Mouse (Mus musculus) layer of hippocampus, postnatal 14 days (tissue): ENCODE results near the gene Asf1b. TPM values are rescaled to one million over a fixed set of nuclear protein-coding genes. Genes with fewer than 3 reads are reported as not detected.
A peak's percentile ranks its signal among the peaks of the same experiment; 100 is the strongest.
"Not testable (repeated sequence)": the region's sequence is repeated elsewhere in the genome, so short reads cannot be mapped to it uniquely, and the experiment has no call there.

Experiments
- DNase-seq, 2 experiments: peaks; one replicate each; pipeline ENCODE4 v3.0.0; 2021 to 2022; ENCODE audit warnings: low spot score in 2 of 2, mixed read lengths in 1 of 2
- total RNA-seq, 2 experiments: library from RNA; stranded (reverse); gene quantifications; 2 replicates each; pipeline ENCODE4 v1.2.3; 2021

Asf1b gene
- total RNA-seq, 2 experiments from 2014 or later = 1.1 TPM

DNA sequence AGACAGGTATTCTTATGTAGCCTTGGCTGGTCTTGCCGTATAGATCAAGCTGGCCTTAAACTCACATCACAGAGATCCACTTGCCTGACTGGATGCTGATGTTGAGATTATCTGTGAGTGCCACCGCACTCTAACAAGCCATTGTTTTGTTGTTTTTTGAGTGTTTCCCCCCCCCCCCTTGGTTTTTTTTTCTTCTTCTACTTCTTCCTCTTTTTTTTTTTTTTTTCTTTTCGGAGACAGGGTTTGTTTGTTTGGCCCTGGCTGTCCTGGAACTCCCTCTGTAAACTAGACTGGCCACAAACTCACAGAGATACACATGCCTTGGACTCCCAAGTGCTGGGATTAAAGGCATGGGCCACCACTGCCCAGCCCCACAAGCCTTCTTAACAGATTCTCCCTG is 38.7 kb downstream of the Asf1b start:
- no peak for DNase-seq

DNA sequence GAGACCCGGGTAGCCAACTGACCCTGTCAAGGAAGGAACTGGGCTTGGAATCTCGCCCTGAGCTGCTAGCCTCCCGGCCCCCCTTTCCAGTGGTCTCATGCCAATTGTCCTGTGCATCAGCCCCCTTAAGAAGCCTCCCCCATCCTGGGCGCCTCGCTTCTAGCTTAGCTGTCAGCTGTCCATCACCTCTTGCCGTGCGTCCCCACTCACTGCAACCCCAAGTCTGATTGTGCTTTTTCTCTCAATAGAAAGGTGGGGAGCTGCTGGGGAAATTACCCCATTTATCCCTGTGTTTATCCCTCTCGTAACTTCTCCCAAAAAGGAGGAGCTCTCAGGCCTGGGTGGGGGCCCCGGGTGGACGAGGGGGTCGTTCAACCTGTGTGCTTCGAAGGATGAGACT is 40.7 kb downstream of the Asf1b start:
- no peak for DNase-seq

DNA sequence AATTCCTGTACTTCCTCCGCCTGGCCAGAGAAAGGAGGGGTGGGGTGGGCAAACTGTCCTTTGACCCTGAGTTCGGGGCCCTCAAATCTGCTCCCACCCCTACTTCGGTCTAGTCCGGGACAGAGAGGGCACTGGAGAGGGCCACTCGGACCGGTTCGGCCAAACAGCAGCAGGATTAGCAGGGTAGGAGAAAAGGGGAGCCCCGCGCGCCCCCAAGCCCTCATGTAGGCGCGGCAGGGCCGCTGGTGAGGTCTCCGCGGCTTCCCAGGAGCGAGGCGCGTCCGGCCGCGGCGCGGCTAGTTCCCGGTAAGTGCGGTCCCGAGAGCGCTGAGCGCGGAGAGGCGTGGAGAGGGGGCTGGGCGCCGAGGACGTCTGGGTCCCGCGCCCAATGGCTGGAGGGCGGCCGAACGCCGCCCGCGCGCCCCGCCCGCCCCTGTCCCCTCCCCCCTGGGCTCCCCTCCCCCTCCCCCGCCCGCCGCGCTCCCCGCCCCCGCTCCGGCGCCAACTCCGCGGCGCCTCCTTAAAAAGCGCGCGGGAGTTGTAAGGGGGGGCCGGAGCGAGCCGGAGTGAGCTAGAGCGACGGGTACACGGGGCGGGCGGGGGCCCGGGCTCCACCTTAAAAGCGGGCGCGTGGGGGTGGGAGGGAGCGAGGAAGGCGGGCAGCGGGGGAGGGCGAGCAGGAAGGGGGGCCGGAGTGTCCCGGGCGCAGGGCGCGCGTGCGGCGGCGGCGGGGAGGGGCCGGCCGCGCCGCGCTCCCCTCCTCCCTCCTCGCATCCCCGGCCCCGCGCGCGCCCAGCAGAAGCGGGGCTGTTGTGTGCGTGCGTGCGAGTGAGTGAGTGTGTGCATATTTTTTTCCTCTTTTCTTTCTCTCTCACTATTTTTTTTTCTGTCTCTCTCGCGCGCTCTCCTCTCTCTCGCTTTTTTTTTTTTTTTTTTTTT is 41.5 kb downstream of the Asf1b start:
- peak; percentile 66 to 78 for DNase-seq

DNA sequence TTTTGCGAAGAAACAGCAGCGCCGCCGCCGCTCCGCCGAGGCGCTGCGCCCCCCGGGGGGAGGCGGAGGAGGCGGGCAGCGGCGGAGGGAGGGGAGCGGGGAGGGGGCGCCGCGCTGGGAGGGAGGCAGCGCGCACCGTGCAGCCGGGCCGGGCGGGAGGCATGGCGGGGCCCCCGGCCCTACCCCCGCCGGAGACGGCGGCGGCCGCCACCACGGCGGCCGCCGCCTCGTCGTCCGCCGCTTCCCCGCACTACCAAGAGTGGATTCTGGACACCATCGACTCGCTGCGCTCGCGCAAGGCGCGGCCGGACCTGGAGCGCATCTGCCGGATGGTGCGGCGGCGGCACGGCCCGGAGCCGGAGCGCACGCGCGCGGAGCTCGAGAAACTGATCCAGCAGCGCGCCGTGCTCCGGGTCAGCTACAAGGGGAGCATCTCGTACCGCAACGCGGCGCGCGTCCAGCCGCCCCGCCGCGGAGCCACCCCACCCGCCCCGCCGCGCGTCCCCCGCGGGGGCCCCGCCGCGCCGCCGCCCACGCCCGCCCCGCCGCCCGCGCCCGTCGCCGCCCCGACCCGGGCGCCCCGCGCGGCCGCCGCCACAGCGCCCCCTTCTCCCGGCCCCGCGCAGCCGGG is 42.3 kb downstream of the Asf1b start, which contains the start of gene Samd1:
Samd1 (plus strand) TSS at position 162 of the 631 bp plus-strand sequence.
- peak in 1 of 2 experiments; percentile 52 for DNase-seq

DNA sequence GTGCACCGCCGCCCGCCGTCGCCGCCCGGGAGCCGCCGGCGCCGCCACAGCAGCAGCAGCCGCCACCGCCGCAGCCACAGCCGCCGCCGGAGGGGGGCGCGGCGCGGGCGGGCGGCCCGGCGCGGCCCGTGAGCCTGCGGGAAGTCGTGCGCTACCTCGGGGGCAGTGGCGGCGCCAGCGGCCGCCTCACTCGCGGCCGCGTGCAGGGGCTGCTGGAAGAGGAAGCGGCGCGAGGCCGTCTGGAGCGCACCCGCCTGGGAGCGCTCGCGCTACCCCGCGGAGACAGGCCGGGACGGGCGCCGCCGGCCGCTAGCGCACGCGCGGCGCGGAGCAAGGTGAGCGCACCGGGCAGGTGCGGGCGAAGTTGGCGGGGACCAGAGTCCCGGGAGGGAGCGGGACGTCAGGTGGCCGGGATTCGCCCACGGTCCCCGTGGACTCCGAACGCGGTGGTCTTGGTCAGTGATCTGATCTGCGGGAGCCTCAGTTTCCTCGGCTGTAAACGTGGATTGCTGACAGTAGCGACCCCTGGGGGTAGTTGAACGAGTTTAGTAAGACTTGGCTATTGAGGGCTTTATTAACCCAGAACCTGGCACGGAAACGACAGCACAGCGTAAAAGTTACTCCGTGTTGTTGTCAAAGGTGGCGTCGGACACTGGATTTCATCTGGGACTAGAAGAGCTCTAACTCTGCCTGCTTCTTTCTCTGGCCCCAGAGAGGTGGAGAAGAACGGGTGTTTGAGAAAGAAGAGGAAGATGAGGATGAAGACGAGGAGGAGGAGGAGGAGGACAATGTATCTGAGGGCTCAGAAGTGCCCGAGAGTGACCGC is 43.1 kb downstream of the Asf1b start:
- peak; percentile 54 to 68 for DNase-seq

DNA sequence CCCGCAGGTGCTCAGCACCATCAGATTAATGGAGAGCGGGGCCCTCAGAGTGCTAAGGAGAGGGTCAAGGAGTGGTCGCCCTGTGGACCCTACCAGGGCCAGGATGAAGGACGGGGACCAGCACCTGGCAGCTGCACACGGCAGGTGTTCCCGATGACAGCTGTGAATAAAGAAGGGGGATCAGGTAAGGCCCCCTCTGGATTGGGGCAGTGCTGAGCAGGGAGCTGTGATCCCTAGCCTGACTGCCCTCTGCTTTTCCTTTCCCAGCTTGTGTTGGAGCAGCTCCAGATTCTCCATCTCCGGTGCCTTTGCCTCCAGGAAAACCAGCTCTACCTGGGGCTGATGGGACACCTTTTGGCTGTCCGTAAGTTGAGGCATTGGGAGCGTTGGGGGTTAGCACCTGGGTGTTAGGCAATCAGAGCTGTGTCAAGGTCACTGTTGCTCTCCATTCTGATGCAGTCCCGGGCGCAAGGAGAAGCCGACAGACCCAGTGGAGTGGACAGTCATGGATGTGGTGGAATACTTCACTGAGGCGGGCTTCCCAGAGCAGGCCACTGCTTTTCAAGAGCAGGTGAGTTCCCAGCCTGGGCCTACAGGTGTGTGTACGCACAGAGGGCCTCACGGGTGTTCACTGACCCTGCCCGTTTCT is 43.9 kb downstream of the Asf1b start:
- no peak for DNase-seq

DNA sequence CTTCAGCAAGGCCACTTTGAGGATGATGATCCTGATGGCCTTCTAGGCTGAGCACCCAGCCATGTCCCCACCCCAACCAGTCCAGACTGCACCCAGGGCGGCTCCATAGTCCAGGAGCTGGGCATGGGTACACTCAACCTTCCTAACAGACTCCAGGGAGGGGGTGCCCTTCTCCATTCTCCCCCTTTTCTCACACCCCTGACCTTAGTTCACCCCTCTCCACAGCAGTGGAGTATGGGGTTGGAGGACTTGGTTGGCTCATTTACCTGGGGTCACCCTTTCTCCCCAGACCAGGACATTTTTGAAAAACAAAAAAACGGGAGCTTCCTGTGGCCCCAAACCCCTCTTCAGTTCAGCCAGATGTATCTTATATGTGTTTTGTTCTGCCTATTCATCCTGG is 44.5 kb downstream of the Asf1b start:
- no peak for DNase-seq

DNA sequence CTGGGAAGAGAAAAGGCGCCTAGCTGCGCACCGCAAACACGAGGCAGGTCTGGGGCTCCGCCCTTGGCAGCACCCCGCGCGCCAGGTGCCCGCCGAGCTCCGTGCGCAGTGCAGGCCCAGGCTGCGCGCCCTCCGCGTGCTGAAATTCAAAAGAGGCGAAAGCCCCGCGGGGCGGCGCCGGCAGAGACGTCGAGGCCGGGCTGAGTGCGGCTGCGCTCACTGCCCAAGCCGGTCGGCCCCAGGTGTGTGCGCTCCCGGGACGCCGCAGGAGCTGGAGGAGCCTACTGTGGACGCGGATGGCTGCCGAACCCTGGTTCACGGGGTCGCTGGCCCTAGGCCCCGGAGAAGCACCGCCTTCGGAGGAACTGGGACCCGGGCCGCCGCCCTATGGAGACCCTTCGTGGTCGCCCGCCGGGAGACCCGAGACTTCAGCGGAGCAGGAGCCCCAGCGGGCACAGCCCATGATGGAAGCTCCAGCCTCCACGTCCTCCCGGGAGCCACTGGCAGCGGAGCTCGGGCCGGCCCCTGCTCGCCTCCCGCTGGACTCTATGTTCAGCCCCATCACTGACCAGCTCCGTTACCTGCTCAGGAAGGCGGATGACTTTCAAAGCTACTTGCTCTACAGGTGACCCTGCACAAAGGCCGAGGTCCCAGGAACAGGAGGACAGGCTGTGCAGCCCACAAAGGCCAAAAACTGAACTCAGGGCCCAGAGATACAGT is 46.1 kb downstream of the Asf1b start, which contains the start of gene 1700067K01Rik:
1700067K01Rik (plus strand) TSS at position 222 of the 720 bp plus-strand sequence.
- no peak for DNase-seq

DNA sequence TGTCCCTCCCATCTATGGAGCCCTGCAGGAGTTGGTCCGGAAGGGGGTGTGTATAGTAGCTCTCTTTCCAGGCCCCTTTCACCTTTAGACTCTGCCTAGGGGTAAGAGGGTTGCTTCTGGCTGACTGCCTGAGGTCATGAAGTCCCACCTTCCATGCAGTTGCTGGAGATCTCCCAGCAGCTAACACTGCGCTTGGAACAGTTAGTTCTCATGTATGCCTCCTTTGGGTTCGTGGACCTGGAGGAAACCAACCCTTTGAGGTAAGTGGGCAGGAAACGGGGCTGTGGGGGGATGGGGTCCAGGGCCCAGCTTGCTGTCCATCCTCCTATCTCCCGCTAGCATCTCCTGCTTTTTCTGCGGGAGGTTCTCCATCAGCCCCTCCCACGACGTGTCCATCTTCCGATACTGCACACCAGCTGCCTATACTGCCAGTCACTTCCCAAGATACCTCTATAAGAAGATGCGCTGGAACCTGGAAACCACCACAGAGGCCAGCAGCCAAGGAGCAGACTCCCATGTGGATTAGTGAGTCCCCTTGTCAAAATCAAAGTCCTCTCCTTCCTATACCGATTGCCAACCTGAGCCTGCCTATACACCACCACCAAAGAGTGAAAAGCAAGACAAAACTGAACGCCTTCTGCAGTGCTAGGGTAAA is 47.8 kb downstream of the Asf1b start:
- DNase-seq = no peak

DNA sequence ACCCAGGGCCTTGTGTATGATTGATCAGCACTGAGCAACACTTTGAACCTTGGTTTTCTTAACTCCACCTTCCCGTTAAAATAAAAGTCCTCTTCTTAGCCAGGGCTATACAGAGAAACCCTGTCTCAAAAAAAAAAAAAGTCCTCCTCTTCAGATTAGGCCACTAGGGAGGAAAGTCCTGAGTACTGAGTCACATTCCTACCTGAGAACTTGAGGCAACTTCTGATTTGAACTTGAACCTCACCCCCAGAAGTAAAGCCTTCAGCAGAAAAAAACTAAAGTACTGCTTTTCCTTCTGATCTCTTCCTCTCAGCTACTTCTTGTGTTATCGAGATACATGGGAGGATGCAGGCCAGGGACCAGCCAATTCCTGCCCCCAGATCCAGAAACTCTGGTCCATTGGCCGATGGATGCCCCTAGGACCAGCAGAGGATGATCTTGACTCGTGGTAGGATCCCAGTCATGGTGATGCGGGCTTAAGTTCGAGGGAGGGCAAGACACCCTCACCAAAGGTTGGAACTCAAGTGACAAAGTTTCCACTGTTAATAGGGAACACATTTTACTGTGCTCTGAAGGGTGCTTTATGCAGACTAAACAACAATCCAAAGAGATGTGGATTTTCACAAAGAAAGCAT is 48.4 kb downstream of the Asf1b start:
- no peak for DNase-seq

DNA sequence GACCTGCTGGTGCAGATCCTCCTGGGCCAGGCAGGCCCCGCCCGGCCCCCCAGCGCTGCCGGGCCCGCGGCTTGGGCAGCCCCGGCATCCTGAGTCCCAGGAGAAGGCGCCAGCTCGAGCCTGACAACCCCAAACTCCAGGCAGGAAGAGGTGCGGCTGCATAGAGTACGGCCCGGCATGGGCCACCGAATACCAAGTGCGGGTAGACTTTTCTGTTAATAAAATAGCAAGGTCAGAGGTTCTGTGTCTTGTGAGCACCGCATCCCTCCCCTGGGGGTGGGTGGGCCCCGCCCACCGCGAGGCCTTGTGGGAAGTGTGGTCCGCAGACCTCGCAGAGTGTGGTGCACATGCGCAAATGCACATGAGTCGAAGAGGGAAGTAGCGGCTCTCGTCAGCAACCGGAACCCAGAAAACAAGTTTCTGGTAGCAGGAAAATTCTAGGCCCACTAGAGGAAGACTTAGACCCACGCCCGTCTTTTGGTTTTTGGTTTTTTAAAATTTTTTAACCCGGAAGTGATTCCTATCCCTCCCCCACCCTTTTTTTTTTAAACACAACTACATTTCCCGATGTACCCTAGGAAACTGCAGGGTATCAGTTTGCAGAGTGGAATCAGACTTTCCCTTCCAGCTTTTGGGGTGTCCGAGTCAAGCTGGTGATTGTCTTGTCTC is 49.4 kb downstream of the Asf1b start:
- DNase-seq = peak; percentile 93

DNA sequence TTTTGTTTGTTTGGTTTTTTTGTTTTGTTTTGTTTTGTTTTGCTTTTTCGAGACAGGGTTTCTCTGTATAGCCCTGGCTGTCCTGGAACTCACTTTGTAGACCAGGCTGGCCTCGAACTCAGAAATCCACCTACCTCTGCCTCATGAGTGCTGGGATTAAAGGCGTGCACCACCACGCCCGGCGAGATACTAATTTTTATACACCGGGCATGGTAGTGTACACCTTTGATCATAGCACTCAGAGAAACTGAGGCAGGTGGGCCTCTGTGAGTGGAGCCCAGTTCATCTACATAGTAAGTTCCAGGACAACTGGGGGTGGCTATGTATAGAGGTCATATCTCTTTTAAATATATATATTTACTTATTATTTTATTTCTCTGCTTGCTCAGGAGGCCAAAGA is 50.2 kb downstream of the Asf1b start:
- DNase-seq = not testable (repeated sequence)

DNA sequence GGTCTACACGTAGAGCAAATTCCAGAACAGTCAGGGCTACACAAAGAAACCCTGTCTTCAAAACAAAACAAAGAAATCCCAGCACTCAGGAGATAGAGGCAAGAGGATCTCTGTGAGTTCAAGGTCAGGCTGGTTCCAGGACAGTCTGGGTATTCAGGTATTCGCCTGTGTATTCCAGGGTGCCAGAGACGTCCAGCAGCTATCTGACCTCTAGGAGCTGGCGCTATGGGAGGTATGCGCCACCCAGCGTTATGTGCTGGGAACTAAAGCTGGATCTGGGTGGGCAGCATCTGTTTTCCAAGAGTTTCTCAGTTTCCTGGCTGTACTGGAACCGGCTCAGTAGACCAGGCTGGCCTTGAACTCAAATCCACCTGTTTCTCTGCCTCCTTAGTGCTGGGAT is 53.1 kb downstream of the Asf1b start:
- DNase-seq = no peak

DNA sequence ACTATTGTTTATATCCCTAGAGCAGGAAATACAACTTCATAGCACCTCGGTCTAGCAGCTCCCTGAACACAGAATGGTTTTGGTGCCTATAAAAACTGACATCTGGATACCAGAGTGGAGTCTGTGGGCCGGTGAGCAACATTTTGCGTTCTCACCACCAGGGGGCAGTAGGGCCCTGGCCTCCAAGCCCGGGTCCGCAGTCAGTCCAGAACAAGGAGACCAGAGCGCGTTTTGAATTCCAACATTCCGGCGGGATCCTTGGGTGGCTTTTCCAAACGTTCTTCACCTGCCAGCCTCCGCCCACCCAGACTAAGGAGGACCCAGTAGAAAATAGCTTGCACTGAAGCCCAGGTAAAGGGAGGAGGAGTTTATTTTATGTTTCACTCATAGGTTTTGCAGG is 54.6 kb downstream of the Asf1b start:
- peak; percentile 83 to 85 for DNase-seq

DNA sequence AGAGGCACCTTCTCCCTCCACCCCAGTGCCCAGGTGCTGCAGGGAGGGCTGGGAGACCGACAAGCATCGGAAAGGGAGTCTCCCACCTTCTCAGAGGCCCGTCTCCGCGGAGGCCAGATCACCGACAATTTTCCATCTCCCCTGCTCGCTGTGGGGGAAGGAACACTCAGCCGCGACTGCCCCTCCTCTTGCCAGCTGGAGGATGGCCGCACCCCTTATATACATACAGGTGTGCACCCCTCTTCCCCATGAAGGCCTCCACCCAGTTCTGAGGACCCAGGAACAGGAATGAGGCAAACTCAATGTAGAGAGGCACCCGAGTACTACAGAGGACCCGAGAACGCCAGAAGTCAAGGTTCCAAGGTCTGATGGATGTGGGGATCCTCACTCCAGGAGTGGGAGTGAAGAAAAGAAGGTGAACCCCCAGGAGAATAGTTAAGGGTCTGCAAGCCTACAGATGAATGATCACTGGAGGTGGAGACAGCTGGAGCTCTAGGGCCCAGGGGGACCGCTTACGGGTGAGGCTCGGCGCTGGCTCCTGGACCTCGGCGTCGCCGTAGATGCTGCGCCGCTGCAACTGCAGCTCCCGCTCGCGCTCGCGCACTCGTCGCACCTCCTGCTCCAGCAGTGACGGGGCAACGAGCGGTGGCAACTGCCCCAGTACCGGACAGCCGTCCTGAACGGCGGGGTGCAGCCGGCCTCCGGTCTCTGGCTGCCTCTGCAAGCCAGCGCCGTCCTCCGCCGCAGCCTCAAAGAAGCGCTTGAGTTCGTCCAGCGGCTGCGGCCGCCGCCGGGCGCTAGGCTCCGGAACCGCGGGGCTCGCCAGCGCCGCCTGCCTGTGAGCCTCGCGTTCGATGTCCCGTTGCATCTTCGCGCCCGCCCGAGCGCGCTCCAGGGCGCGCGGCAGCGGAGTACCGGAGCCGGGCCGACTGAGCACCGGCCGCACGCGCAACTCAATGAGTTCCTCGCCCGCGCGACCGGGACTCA is 55.6 kb downstream of the Asf1b start:
- peak in 1 of 2 experiments; percentile 65 for DNase-seq

DNA sequence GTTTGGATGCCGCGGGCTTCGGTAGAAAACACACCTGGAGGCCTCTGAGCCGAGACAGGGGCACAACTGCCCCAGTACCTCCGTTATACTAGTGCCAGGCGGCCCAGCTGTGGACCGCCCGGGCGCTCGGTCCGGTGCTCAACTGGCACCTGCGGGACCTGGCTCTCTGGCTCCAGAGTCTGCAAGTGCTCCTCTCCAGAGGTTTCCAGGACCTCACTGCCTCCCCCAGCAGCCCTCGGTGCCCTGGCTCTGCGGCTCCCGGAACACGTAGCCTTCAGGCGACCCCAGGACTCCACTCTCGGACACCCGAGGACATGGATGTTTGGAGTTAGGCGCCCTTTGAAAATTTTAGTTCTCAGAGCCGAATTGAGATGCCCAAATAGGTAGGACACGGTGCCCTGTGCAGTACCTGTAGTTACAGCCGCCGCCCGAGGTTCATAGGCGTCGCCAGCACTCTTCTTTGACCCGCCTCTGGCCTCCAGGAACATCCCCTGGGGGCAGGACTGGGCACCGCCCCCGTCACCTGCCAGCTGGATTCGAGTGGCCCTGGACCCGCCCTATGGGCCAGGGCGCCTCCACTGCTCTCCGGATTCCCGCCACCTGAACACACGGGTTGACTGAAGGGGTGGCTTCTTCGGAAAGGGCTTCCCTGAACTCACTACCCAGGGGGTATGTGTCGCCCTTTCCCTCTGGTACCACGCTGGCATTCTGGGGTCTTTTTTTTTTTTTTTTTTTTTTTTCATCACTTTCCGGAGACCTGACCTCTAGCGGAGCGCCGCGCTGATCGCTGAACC is 56.6 kb downstream of the Asf1b start, which contains the start of gene 2210011C24Rik:
2210011C24Rik (minus strand) TSS at position 467 of the 794 bp plus-strand sequence.
- no peak for DNase-seq
